Mouse (Mus musculus) gastrocnemius, adult 2 months (tissue): Measurements from ENCODE around the gene Sytl3. TPM values are rescaled to one million over a fixed set of nuclear protein-coding genes. Genes with fewer than 3 reads are reported as not detected.

ENCODE experiments used
- DNase-seq: peaks from one replicate; pipeline ENCODE4 v3.0.0; 2022
- H3K27ac ChIP-seq: fragments of 200-600 bp; 2 replicates; pipeline ENCODE4 v1.8.1; 2022; ENCODE audit warnings: mild to moderate bottlenecking
- H3K4me3 ChIP-seq: fragments of 200-600 bp; 2 replicates; pipeline ENCODE4 v1.8.1; 2022; ENCODE audit warnings: mild to moderate bottlenecking, moderate library complexity
- CTCF ChIP-seq: fragments of 200-600 bp; IDR thresholded peaks from 2 replicates; pipeline ENCODE4 v1.8.1; 2022; ENCODE audit warnings: antibody characterized with exemption, mild to moderate bottlenecking, moderate library complexity
- intact Hi-C: fragments of 180-260 bp; cut with DNase I; formaldehyde crosslinking; loops from one replicate; pipeline ENCODE4 v1.15.1; 2025
- total RNA-seq, 2 experiments: library from RNA; stranded (reverse); gene quantifications; 2 replicates each; pipeline ENCODE4 v1.2.3; 2021

Sytl3 gene
- total RNA-seq, 2 experiments from 2014 or later, result 0.31 TPM; not detected in 1

GRCm38 (mm10) chr17:6731634-6732033, 72.7 kb downstream of the Sytl3 start:
- no peak overlapping the region for H3K4me3 ChIP-seq
- intact Hi-C loops, result no loop called here
- H3K27ac ChIP-seq, result no peak overlapping the region
- TF ChIP-seq CTCF, result no peak
- DNase-seq, result no peak

- no peak for DNase-seq
- intact Hi-C loops, result no loop called here
- H3K4me3 ChIP-seq, result no peak overlapping the region
- H3K27ac ChIP-seq, result no peak overlapping the region
- TF ChIP-seq CTCF, result no peak
Observed at GRCm38 (mm10) chr17:6732665-6733064, 73.8 kb downstream of the Sytl3 start.

- no peak for TF ChIP-seq CTCF
- intact Hi-C loops, result no loop called here
- DNase-seq, result no peak
- Histone ChIP-seq H3K27ac (no peak overlapping the region), H3K4me3 (no peak overlapping the region)
Observed at GRCm38 (mm10) chr17:6733322-6733875, 74.5 kb downstream of the Sytl3 start.

- no peak for DNase-seq
- Histone ChIP-seq H3K4me3 (no peak overlapping the region), H3K27ac (no peak overlapping the region)
- TF ChIP-seq CTCF, result no peak
- intact Hi-C loops, result no loop called here
Observed at GRCm38 (mm10) chr17:6734746-6735441, 76.0 kb downstream of the Sytl3 start.

- Histone ChIP-seq H3K27ac (no peak overlapping the region), H3K4me3 (no peak overlapping the region)
- intact Hi-C loops, result no loop called here
- DNase-seq, result no peak
- no peak for TF ChIP-seq CTCF
Observed at GRCm38 (mm10) chr17:6736306-6737272, 77.7 kb downstream of the Sytl3 start.

GRCm38 (mm10) chr17:6737273-6737997, 78.5 kb downstream of the Sytl3 start:
- no peak for TF ChIP-seq CTCF
- H3K4me3 ChIP-seq, result no peak overlapping the region
- H3K27ac ChIP-seq, result no peak overlapping the region
- DNase-seq, result no peak
- intact Hi-C loops, result no loop called here

GRCm38 (mm10) chr17:6738836-6739235, 79.9 kb downstream of the Sytl3 start:
- intact Hi-C loops, result no loop called here
- Histone ChIP-seq H3K27ac (no peak overlapping the region), H3K4me3 (no peak overlapping the region)
- DNase-seq, result no peak
- TF ChIP-seq CTCF, result no peak

GRCm38 (mm10) chr17:6739266-6739665, 80.4 kb downstream of the Sytl3 start:
- no peak for TF ChIP-seq CTCF
- H3K27ac ChIP-seq, result no peak overlapping the region
- H3K4me3 ChIP-seq, result no peak overlapping the region
- intact Hi-C loops, result no loop called here
- DNase-seq, result no peak

- Histone ChIP-seq H3K4me3 (no peak overlapping the region), H3K27ac (no peak overlapping the region)
- intact Hi-C loops, result no loop called here
- TF ChIP-seq CTCF, result no peak
- DNase-seq, result no peak
Observed at GRCm38 (mm10) chr17:6739756-6740155, 80.9 kb downstream of the Sytl3 start.

GRCm38 (mm10) chr17:6740331-6741170, 81.7 kb downstream of the Sytl3 start:
- Histone ChIP-seq H3K27ac (no peak overlapping the region), H3K4me3 (no peak overlapping the region)
- no peak for DNase-seq
- intact Hi-C loops, result no loop called here
- no peak for TF ChIP-seq CTCF

- no peak overlapping the region for H3K27ac ChIP-seq
- no peak for TF ChIP-seq CTCF
- intact Hi-C loops, result no loop called here
- H3K4me3 ChIP-seq, result no peak overlapping the region
- DNase-seq, result no peak
Observed at GRCm38 (mm10) chr17:6741271-6741670, 82.4 kb downstream of the Sytl3 start.
